Mouse (Mus musculus) liver, embryonic 14 days (tissue): ENCODE results near the gene Comtd1. TPM values are rescaled to one million over a fixed set of nuclear protein-coding genes. Genes with fewer than 3 reads are reported as not detected.

Experiments
- polyA plus RNA-seq: library from polyadenylated mRNA; depleted of rRNA; stranded (reverse); fragments of >200 nt; gene quantifications from 2 replicates; pipeline ENCODE4 v1.2.3, GENCODE M21; 2012; rRNA removed

The Comtd1 gene
- polyA plus RNA-seq = 13.6 and 13.9 TPM in 2 replicates

DNA sequence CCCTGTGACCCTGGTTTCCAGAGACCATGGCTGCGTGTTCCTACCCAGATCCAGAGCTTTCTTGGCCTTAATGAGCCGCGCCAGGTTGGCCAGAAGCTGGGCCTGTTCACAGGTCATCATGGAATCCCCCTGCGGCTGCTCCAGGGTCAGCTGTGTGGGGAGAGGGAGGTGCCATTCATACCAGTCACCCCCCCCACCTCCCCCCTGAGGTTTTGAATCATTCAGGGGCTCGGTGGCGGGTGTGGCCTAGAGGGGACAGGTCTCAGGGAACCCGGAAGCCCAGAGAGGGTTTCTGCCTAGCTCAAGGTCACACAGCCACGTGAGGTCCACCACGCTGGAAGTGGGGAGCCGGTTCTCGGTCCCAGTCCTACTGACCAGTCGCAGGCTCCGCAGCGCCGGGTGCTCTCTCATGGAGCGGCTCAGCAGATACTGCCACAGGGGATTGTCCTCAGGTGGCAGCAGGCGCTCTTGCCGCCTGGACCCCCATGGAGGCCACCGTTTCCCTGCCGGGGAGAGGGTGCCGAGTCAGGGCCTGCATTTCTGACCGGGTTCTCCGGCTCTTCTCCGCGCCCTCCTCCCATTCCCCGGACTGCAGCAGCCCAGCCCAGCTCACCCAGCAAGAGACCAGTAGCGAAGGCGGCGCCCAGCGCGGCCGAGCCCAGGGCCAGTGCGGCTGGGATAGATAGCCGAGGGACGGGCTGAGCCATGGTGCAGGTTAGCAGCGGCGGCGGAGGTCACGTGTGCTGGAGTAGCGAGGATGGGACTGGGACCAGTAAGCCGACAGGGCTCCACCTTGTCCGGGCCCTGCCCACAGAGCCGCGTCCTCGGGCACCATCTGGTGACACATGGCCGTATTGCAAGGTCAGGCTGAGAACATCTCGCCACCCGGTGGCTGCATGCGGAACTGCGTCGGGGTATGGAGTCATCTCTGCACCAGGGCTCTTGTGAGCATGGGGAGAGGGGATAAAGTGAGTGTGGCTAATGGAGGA lies at the start of gene Comtd1:
Gene Comtd1 (minus strand): TSS at position 812 of the 989 bp plus-strand sequence.

DNA sequence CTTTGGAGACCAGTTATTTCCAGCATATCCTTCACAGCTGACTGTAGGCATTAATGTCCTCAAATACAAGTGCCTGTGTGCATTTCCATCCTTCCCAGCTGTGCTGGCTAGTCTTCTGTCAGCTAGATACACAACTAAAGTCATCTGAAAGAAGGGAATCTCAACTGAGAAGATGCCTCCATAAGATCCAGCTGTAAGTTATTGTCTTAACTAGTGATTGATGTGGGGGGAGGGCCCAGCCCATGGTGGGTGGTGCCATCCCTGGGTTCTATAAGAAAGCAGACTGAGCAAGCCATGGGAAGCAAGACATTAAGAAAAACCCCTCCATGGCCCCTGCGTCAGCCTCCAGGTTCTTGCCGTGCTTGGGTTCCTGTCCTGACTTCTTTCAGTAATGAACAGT lies 23.8 kb downstream of the Comtd1 start, which contains the start of gene Vdac2:
Gene Vdac2 (plus strand): TSS at position 301 of the 400 bp plus-strand sequence.

Other genes with a start within 250 kb of the Comtd1 start
- gene Dupd1, start 134.4 kb downstream of the Comtd1 start, polyA plus RNA-seq = not detected in 2 replicates
- gene Samd8, start 98.4 kb downstream of the Comtd1 start, polyA plus RNA-seq = 2.4 and 3.1 TPM in 2 replicates
- 0.09 TPM in 1 of 2 replicates, not detected in the other for gene Dusp13, start 97.8 kb downstream of the Comtd1 start, polyA plus RNA-seq
- 72.0 and 92.5 TPM in 2 replicates for gene Vdac2, start 23.7 kb downstream of the Comtd1 start, polyA plus RNA-seq
- gene Zfp503, start 140.6 kb upstream of the Comtd1 start, polyA plus RNA-seq = 0.71 and 0.80 TPM in 2 replicates
- 0.08 and 0.21 TPM in 2 replicates for gene Lrmda, start 170.7 kb upstream of the Comtd1 start, polyA plus RNA-seq